Mouse (Mus musculus) G1E (cell line): ENCODE results near the gene Blcap.

Source experiments
- CTCF ChIP-seq: IDR thresholded peaks from 2 replicates; pipeline ENCODE4 v1.5.1; 2012; ENCODE audit warnings: low read depth, low read length, inconsistent platforms, mixed read lengths
- TAL1 ChIP-seq: conservative IDR thresholded peaks from 2 replicates; pipeline ENCODE4 v1.6.1; 2012; ENCODE audit warnings: low read depth, low read length, inconsistent platforms, mixed read lengths

GRCm38 (mm10) chr2:157601435-157601839 is 30.4 kb upstream of the Blcap start:
- TF ChIP-seq TAL1 (no peak), CTCF (no peak)
